Mouse (Mus musculus) MEL (cell line): ENCODE measurements at regions not wholly inside any gene's neighbourhood (a gene's known extent, or its start where the extent isn't known, plus 50 kb on each side); places are given as distances from the start of the nearest gene placed in this dataset.

ENCODE experiments used
- CTCF ChIP-seq, 3 experiments: IDR thresholded peaks in 2 of 3; conservative IDR thresholded peaks in 1 of 3; 2 replicates each; pipeline ENCODE4 v1.5.1; 2011 to 2012; ENCODE audit warnings: low read length in 3 of 3, low read depth in 2 of 3, mild to moderate bottlenecking in 2 of 3, improper control_type of control experiment in 1 of 3, inconsistent platforms in 1 of 3, mixed read lengths in 1 of 3, moderate library complexity in 1 of 3; ENCODE audit not compliant: control insufficient read depth in 1 of 3, insufficient read depth in 1 of 3, poor library complexity in 1 of 3, severe bottlenecking in 1 of 3
- HCFC1 ChIP-seq: IDR thresholded peaks from 2 replicates; pipeline ENCODE4 v1.6.1; 2012; ENCODE audit warnings: low read depth, mild to moderate bottlenecking, inconsistent platforms, low read length, improper control_type of control experiment, moderate library complexity

DNA sequence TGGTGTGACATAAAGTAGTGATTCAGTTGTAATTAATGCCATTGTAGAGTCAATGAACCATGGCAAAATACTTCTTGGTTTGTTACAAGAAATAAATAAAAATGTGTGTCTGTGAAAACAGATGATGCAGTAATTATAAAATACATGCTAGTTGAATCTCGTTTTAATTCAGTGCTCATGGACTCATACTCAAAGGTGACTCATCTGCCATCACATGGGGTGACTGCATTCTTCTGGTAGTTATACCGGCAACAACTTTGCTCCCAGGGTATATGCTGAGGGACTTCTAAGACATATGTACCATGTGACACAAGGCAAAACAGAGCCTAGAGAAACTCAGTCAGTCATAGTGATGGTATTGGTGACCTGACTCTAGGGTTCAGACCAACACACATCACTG, 130.1 kb upstream of the Slc7a14 start:
- TF ChIP-seq HCFC1 (no peak), CTCF (IDR thresholded peaks at IDR 0.05 in 2 of 3, conservative IDR thresholded peaks at IDR 0.05 in 1 of 3; ENCODE audit: control insufficient read depth in 1 of 3, insufficient read depth in 1 of 3, low read depth in 2 of 3, low read length in 3 of 3, poor library complexity in 1 of 3, severe bottlenecking in 1 of 3) (no peak)
